Mouse (Mus musculus) heart, embryonic 11.5 days (tissue): ENCODE results near the gene Slc4a4. TPM values are rescaled to one million over a fixed set of nuclear protein-coding genes. Genes with fewer than 3 reads are reported as not detected.

Source experiments
- ATAC-seq: fragments of 200-750 bp; cut with Nextera tagmentation; replicated peaks from 2 replicates; pipeline ENCODE4 v1.8.0; 2017; ENCODE audit warnings: moderate library complexity; ENCODE audit not compliant: insufficient number of reproducible peaks, low FRiP score, low TSS enrichment
- H3K27ac ChIP-seq: fragments of 300-500 bp; sonication (generic); 2 replicates; pipeline ENCODE4 v1.5.1; 2014; ENCODE audit warnings: mild to moderate bottlenecking, low read depth, low read length
- H3K27me3 ChIP-seq: fragments of 300-500 bp; sonication (generic); 2 replicates; pipeline ENCODE4 v1.6.1; 2014; ENCODE audit warnings: mild to moderate bottlenecking, low read length, mixed read lengths; ENCODE audit not compliant: control insufficient read depth, insufficient read depth
- H3K36me3 ChIP-seq: fragments of 300-500 bp; sonication (generic); 2 replicates; pipeline ENCODE4 v1.6.1; 2014; ENCODE audit warnings: mild to moderate bottlenecking, low read length, moderate library complexity, mixed read lengths; ENCODE audit not compliant: control insufficient read depth, insufficient read depth
- H3K4me1 ChIP-seq: fragments of 300-500 bp; sonication (generic); 2 replicates; pipeline ENCODE4 v1.6.1; 2014; ENCODE audit warnings: low read length; ENCODE audit not compliant: control insufficient read depth, insufficient read depth
- H3K4me2 ChIP-seq: fragments of 300-500 bp; sonication (generic); 2 replicates; pipeline ENCODE4 v1.6.1; 2014; ENCODE audit warnings: mild to moderate bottlenecking, moderate library complexity
- H3K4me3 ChIP-seq: fragments of 300-500 bp; sonication (generic); 2 replicates; pipeline ENCODE4 v1.5.1; 2014; ENCODE audit warnings: low read depth, low read length
- H3K9ac ChIP-seq: fragments of 300-500 bp; sonication (generic); 2 replicates; pipeline ENCODE4 v1.6.1; 2014; ENCODE audit warnings: mild to moderate bottlenecking, low read depth, low read length, moderate library complexity
- H3K9me3 ChIP-seq: fragments of 300-500 bp; sonication (generic); replicated peaks from 2 replicates; pipeline ENCODE4 v1.6.1; 2016; ENCODE audit warnings: low read length; ENCODE audit not compliant: control insufficient read depth
- WGBS: fragments of 180-500 bp; shearing (Covaris S2); extraction: QIAGEN DNeasy Blood & Tissue Kit; methylation state at CpG from one replicate; pipeline ENCODE4 v1.1.7; 2014; ENCODE audit not compliant: insufficient replicate concordance; 5-methylcytosine and 5-hydroxymethylcytosine counted together
- polyA plus RNA-seq: library from polyadenylated mRNA; unstranded; fragments of >200 nt; fragmentation: Nextera tagmentation; extraction: Ambion mirVana; gene quantifications from 2 replicates; pipeline ENCODE4 v1.2.1, GENCODE M21; 2014

The Slc4a4 gene
- polyA plus RNA-seq, 1 experiment from 2014 or later: 3.4 TPM

DNA sequence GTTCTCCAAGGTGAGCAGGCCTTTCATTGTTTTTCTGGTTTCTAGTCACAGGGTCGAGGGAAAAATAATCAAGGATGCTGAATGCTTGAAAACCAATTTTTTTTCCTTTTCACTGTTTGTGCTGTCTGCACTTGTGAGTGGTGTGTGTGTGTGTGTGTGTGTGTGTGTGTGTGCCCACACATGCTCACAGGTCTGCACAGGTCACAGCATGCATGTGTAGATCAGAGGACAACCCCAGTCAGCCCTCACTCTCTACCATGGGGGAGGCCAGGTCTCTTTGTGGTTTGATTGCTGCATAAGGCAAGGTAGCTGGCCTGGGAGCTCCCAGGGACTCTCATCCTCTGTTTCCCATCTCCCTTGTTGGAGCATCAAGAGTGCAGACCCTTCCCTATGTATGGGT, 16.9 kb downstream of the Slc4a4 start:
- no peak for ATAC-seq
- WGBS: 63% methylated on average over 1 of the region's 1 CpGs

DNA sequence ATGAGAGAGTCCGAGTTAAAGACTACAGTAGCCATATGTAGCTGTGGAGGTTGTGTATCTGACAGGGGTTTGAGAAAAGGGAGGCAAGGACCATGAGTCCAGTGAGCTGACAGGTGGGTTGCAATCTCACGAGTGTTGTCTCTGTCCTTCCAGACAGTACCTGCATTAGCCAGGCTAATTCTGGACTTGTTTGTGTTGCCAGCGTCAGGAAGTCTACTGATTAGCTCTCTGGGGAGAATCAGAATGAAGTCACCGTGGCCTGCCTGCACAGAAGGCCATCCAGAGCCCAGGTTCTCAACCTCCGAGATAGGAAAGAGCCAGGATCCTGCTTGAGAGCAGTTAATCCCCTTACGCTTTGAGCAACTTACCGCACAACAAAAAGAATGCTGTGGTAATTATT, 18.2 kb downstream of the Slc4a4 start:
- Histone ChIP-seq H3K4me2 (no peak overlapping the region), H3K36me3 (no peaks in the 10 kb centered on the region), H3K4me1 (no peaks in the 10 kb centered on the region), H3K27ac (no peak overlapping the region), H3K27me3 (no peaks in the 10 kb centered on the region), H3K9me3 (no peaks in the 10 kb centered on the region), H3K4me3 (no peak overlapping the region), H3K9ac (no peak overlapping the region)
- whole genome bisulfite sequencing: 40% methylated on average over 7 of the region's 7 CpGs
- ATAC-seq: no peak

More for the DNA sequence above, 16.9 kb downstream of the Slc4a4 start:
- no peaks in the 10 kb centered on the region for H3K9me3 ChIP-seq
- H3K27ac ChIP-seq: no peak overlapping the region
- no peak overlapping the region for H3K4me2 ChIP-seq
- H3K4me1 ChIP-seq: no peaks in the 10 kb centered on the region
- H3K9ac ChIP-seq: no peak overlapping the region
- H3K36me3 ChIP-seq: no peaks in the 10 kb centered on the region
- no peaks in the 10 kb centered on the region for H3K27me3 ChIP-seq
- H3K4me3 ChIP-seq: no peak overlapping the region

DNA sequence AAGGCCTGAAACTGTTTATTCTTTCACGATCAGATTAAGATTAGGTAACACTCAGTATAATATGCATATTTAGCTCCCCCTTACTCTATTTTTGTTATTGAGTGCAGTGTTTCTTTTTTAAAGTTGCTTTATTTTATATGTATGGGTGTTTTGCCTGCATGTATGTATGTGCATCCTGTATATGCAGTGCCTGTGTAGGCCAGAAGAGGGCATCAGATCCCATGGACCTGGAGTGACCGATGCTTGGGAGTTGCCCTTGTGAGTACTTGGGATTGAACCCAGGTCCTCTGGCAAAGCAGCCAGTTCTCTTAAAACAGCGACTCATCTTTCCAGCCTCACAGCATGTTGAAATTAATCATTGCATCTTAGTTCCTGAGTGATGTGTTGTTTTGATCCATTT, 21.0 kb downstream of the Slc4a4 start:
- H3K27me3 ChIP-seq: no peaks in the 10 kb centered on the region
- no peak overlapping the region for H3K27ac ChIP-seq
- H3K36me3 ChIP-seq: no peaks in the 10 kb centered on the region
- H3K4me2 ChIP-seq: no peak overlapping the region
- no peak overlapping the region for H3K4me3 ChIP-seq
- no peaks in the 10 kb centered on the region for H3K4me1 ChIP-seq
- no peak for ATAC-seq
- no peaks in the 10 kb centered on the region for H3K9me3 ChIP-seq
- WGBS: 92% methylated on average over 3 of the region's 3 CpGs
- no peak overlapping the region for H3K9ac ChIP-seq

DNA sequence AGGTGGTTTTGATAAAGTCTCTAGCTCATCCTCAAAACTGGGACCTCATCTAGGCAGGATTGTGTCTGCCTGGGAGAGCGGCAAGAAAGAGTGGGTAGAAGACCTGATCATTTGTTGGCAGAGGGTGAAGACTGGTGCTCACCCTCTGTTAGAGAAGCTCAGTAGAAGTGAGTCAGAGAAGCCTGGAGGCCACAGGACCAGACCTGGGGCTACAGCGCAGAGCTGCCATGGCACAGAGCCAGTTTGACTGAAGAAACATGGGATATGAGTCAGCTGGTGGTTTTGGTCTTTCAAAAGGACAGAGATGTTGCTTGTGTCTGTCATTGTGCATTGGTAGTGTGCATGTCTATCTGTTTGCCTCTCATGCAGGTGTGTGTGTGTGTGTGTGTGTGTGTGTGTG, 26.0 kb downstream of the Slc4a4 start:
- H3K27me3 ChIP-seq: no peaks in the 10 kb centered on the region
- no peak overlapping the region for H3K27ac ChIP-seq
- no peak overlapping the region for H3K9ac ChIP-seq
- no peaks in the 10 kb centered on the region for H3K9me3 ChIP-seq
- no peak for ATAC-seq
- WGBS: 85% methylated on average over 2 of the region's 2 CpGs
- H3K4me2 ChIP-seq: no peak overlapping the region
- peaks cover 7% of the 10 kb centered on the region for H3K4me1 ChIP-seq
- no peaks in the 10 kb centered on the region for H3K36me3 ChIP-seq
- H3K4me3 ChIP-seq: no peak overlapping the region

DNA sequence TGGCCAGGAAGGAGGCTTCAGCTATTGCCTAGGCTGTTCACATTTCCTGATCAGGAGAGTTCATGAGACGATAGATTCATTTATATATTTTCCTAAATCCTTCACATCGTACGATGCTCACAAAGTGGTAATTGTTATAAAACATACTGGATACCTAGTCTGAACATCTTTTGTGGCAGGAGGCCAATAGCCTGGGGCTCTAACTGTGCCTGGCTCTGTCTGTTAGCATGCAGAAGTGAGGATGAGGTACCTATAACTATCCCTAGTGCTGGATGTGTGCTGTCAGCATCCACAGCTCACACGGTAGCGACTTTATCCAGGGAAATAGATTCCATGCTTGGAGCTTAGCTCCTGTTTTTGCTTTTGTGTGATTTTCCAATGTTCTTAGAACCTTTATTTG, 28.5 kb downstream of the Slc4a4 start:
- H3K9me3 ChIP-seq: no peaks in the 10 kb centered on the region
- H3K27ac ChIP-seq: no peak overlapping the region
- H3K4me2 ChIP-seq: no peak overlapping the region
- no peak for ATAC-seq
- H3K4me3 ChIP-seq: no peak overlapping the region
- WGBS: 89% methylated on average over 5 of the region's 5 CpGs
- no peaks in the 10 kb centered on the region for H3K36me3 ChIP-seq
- H3K4me1 ChIP-seq: peaks cover 7% of the 10 kb centered on the region
- no peak overlapping the region for H3K9ac ChIP-seq
- no peaks in the 10 kb centered on the region for H3K27me3 ChIP-seq

DNA sequence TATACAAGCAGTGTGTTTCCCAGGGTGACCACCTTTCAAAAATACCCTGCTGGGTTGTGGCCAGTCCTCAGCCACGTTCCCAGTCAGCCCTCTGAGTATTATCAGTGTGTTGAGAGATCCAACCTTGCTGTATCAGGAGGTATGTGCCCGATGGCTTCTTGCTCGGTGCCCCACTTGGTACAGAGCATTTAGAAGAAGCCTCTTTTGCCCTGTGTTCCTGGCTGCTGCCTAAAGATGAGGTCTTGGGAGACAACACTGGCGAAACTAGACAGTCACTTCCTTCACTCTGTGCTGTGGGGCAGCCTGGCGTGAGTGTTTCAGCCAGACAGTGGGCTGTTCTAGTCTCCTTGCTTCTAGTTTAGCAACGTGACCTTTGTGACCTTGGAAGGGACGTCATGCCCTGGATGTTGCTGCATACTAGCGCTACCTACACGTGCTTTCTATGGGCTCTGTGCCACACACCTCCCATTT, 29.9 kb downstream of the Slc4a4 start:
- H3K27ac ChIP-seq: no peak overlapping the region
- no peak for ATAC-seq
- WGBS: 45% methylated on average over 9 of the region's 9 CpGs
- H3K4me3 ChIP-seq: no peak overlapping the region
- peaks cover 7% of the 10 kb centered on the region for H3K4me1 ChIP-seq
- H3K9me3 ChIP-seq: no peaks in the 10 kb centered on the region
- no peak overlapping the region for H3K4me2 ChIP-seq
- H3K36me3 ChIP-seq: no peaks in the 10 kb centered on the region
- H3K27me3 ChIP-seq: no peaks in the 10 kb centered on the region
- no peak overlapping the region; the same call in 1 of the 2 replicates for H3K9ac ChIP-seq

DNA sequence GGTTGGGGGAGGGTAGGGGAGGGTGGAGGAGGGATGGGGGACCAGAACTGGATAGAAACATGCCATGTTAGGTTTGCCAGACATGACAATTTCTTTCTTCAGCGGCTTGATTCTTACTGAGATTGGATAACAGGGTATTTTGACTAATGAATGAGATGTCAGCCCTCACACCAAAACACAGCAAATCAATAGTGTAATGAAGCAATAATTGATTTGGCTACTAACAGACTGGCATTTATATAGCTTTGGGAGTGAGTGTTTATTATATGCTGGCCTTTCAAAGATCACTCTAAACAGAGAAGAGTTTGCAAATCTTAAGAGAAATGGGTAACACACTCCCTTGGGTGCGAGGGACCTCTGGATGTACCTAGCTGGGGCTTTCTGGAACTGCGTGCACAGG, 30.6 kb downstream of the Slc4a4 start:
- Histone ChIP-seq H3K9me3 (no peaks in the 10 kb centered on the region), H3K9ac (no peak overlapping the region), H3K27ac (no peak overlapping the region), H3K4me1 (peaks cover 7% of the 10 kb centered on the region), H3K36me3 (no peaks in the 10 kb centered on the region), H3K4me2 (no peak overlapping the region), H3K4me3 (no peak overlapping the region), H3K27me3 (no peaks in the 10 kb centered on the region)
- ATAC-seq: no peak
- WGBS: 92% methylated on average over 3 of the region's 3 CpGs

DNA sequence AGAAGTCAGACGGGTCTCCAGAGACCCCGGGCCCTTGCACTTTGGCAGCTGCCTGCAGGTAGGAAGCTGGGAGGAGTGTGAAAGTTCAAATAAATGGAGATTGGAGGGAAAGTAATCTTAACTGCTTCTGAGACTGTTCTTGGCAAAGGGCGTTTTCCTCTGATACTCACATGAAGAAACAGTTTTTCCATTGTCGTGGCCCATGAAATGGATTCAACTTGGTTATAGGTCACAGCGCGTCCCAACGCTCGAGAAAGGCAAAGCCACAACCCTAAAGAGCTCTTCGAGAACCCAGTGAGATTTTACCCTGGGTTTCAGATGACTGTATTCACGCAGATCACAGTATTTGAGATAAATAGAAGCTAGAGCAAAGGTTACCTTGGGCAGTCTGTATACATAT, 31.0 kb downstream of the Slc4a4 start:
- 75% methylated on average over 10 of the region's 10 CpGs for WGBS
- no peak overlapping the region for H3K27ac ChIP-seq
- no peaks in the 10 kb centered on the region for H3K9me3 ChIP-seq
- ATAC-seq: no peak
- no peaks in the 10 kb centered on the region for H3K36me3 ChIP-seq
- H3K9ac ChIP-seq: no peak overlapping the region
- H3K4me1 ChIP-seq: peaks cover 7% of the 10 kb centered on the region
- no peaks in the 10 kb centered on the region for H3K27me3 ChIP-seq
- no peak overlapping the region for H3K4me2 ChIP-seq
- H3K4me3 ChIP-seq: no peak overlapping the region

DNA sequence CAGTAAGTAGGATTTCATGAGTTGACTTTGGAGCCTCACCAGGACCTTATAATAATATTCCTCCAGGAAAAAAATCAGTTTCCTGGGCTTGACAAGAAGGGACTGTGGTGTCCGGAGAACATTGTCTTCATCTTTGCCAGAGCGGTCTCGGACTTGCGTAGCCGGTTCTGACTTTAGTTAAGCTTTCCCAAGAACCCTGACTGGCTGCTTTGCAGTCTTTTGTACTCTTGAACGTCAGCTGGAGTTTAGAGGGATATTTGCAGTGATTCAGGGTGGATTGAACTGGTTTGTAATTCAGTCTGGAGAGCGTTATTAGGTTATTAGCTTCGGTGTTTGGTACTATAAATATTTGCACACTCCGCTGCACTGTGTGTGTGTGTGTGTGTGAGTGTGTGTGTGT, 31.9 kb downstream of the Slc4a4 start:
- 87% methylated on average over 9 of the region's 9 CpGs for WGBS
- Histone ChIP-seq H3K9ac (no peak overlapping the region), H3K36me3 (no peaks in the 10 kb centered on the region), H3K27ac (no peak overlapping the region), H3K4me3 (no peak overlapping the region), H3K27me3 (no peaks in the 10 kb centered on the region), H3K4me2 (no peak overlapping the region), H3K4me1 (peaks cover 7% of the 10 kb centered on the region), H3K9me3 (no peaks in the 10 kb centered on the region)
- no peak for ATAC-seq
